Comparison of ENCODE assay signal across 9 mouse cellular contexts in genomic region chr11:104346931-104347330, GRCm38 (mm10).
DNase-seq lines count a peak whose midpoint lies in the region; ATAC-seq and TF ChIP-seq lines count a peak whose summit lies in the region.
"Had no signal": no experiment of that assay in that cellular context is flagged by ENCODE, and none has a peak within 500 bp of the region (broad histone marks: within the 10 kb centered on the region; RNA-seq: fewer than 3 reads in every experiment).

No protein-coding gene starts in this region.

- WGBS in heart, embryonic 12.5 days: 66% methylated on average over 3 of the region's 3 CpGs
- WGBS in heart, postnatal 0 days: 41% methylated on average over 3 of the region's 3 CpGs

- TF ChIP-seq CTCF in heart, postnatal 0 days (IDR thresholded peaks at IDR 0.05; ENCODE audit: low read depth): peak; percentile 51

- no peak overlapping the region for H3K4me3 ChIP-seq in heart, embryonic 12.5 days
- H3K4me3 ChIP-seq in heart, postnatal 0 days (ENCODE audit: low read depth, low read length): no peak overlapping the region
- H3K4me3 ChIP-seq: liver, embryonic 15.5 days had no signal

- peaks cover 73% of the 10 kb centered on the region for H3K36me3 ChIP-seq in heart, embryonic 12.5 days
- H3K36me3 ChIP-seq in heart, postnatal 0 days (replicated peaks; ENCODE audit: control insufficient read depth, insufficient read depth, low read length): peaks cover 70% of the 10 kb centered on the region
- peaks cover 25% of the 10 kb centered on the region for H3K36me3 ChIP-seq in splenic B cell, adult 2 months (ENCODE audit: control insufficient read depth, insufficient read depth, low read length, poor library complexity, severe bottlenecking)

- no peak overlapping the region for H3K27ac ChIP-seq in heart, embryonic 12.5 days (ENCODE audit: poor library complexity, severe bottlenecking)
- H3K27ac ChIP-seq in heart, postnatal 0 days (ENCODE audit: low read depth): no peak overlapping the region
- H3K27ac ChIP-seq: liver, embryonic 15.5 days had no signal

- H3K4me2 ChIP-seq in heart, embryonic 12.5 days: no peak overlapping the region
- H3K4me2 ChIP-seq in heart, postnatal 0 days (ENCODE audit: low read depth, low read length): no peak overlapping the region
- H3K4me2 ChIP-seq: liver, embryonic 15.5 days had no signal

- DNase-seq in heart, adult 11 months: peak; percentile 17
- peak; percentile 37 for DNase-seq in thymus, postnatal 4 days
- DNase-seq in thymus, postnatal 0 days (ENCODE audit: low spot score): no peak
- no peak for DNase-seq in heart, postnatal 0 days (ENCODE audit: low spot score)
- DNase-seq in splenic B cell, adult 2 months (ENCODE audit: low read depth, low spot score): peak; percentile 28
- no peak for DNase-seq in thymus, postnatal 25 days

- no peak for TF ChIP-seq EP300 in heart, postnatal 0 days (IDR thresholded peaks at IDR 0.05; ENCODE audit: low read depth)

- H3K4me1 ChIP-seq in heart, embryonic 12.5 days (replicated peaks): peaks cover 5% of the 10 kb centered on the region
- H3K4me1 ChIP-seq in heart, postnatal 0 days (ENCODE audit: control insufficient read depth, insufficient read depth): no peaks in the 10 kb centered on the region
- H3K4me1 ChIP-seq: liver, embryonic 15.5 days had no signal

- no peak overlapping the region for H3K9ac ChIP-seq in heart, embryonic 12.5 days
- no peak overlapping the region for H3K9ac ChIP-seq in heart, postnatal 0 days (replicated peaks; ENCODE audit: low read depth, low read length)
- H3K9ac ChIP-seq: liver, embryonic 15.5 days had no signal

- H3K27me3 ChIP-seq in heart, embryonic 12.5 days (replicated peaks): no peaks in the 10 kb centered on the region
- H3K27me3 ChIP-seq in heart, postnatal 0 days (ENCODE audit: control insufficient read depth, insufficient read depth, low read length): no peaks in the 10 kb centered on the region
- H3K27me3 ChIP-seq in splenic B cell, adult 2 months (ENCODE audit: control insufficient read depth, insufficient read depth, low read length, poor library complexity, severe bottlenecking): no peaks in the 10 kb centered on the region
- H3K27me3 ChIP-seq: liver, embryonic 15.5 days had no signal

- ATAC-seq in heart, embryonic 12.5 days (ENCODE audit: insufficient number of reproducible peaks, low FRiP score): no peak
- no peak for ATAC-seq in heart, postnatal 0 days (ENCODE audit: insufficient read depth, low read depth)
- ATAC-seq in megakaryocyte-erythroid progenitor cell, adult 5-6 weeks (replicated peaks; ENCODE audit: low FRiP score, low TSS enrichment, poor library complexity, severe bottlenecking): no peak

- no peaks in the 10 kb centered on the region for H3K9me3 ChIP-seq in heart, embryonic 12.5 days (replicated peaks)
- no peaks in the 10 kb centered on the region for H3K9me3 ChIP-seq in heart, postnatal 0 days (replicated peaks; ENCODE audit: control insufficient read depth, low read length)
- H3K9me3 ChIP-seq: liver, embryonic 15.5 days had no signal

Comparison
In these comparisons a context has a peak if more than half of its experiments do, and no peak if none do; other contexts are left out.
1. DNase-seq: peak in heart, adult 11 months (single experiment), thymus, postnatal 4 days (single experiment) and splenic B cell, adult 2 months (single experiment); none in thymus, postnatal 0 days (single experiment), heart, postnatal 0 days (single experiment) and thymus, postnatal 25 days (single experiment).